Comparison of ENCODE assay signal across 7 mouse cellular contexts in genomic region chr3:90432811-90433219, GRCm38 (mm10). TPM values are rescaled to one million over a fixed set of nuclear protein-coding genes. Genes with fewer than 3 reads are reported as not detected.
DNase-seq lines count a peak whose midpoint lies in the region; ATAC-seq lines count a peak whose summit lies in the region.

No protein-coding gene starts in this region.

- peaks cover 41% of the 10 kb centered on the region for H3K4me1 ChIP-seq in kidney, embryonic 16.5 days (ENCODE audit: insufficient read depth, low read length)
- peaks cover 58% of the 10 kb centered on the region for H3K4me1 ChIP-seq in liver, embryonic 15.5 days (replicated peaks)
- peaks cover 47% of the 10 kb centered on the region for H3K4me1 ChIP-seq in neural tube, embryonic 13.5 days (replicated peaks)

- 2% methylated on average over 12 of the region's 12 CpGs for WGBS in kidney, embryonic 16.5 days
- WGBS in liver, embryonic 15.5 days (ENCODE audit: insufficient replicate concordance), result 1% methylated on average over 12 of the region's 12 CpGs
- WGBS in neural tube, embryonic 13.5 days, result 1% methylated on average over 12 of the region's 12 CpGs

- peak overlapping the region; percentile 97 for H3K4me2 ChIP-seq in kidney, embryonic 16.5 days (replicated peaks; ENCODE audit: low read depth, low read length)
- H3K4me2 ChIP-seq in liver, embryonic 15.5 days, result peak overlapping the region; percentile 95
- peak overlapping the region; percentile 99 for H3K4me2 ChIP-seq in neural tube, embryonic 13.5 days

- peak overlapping the region; percentile 93 for H3K9ac ChIP-seq in kidney, embryonic 16.5 days (replicated peaks; ENCODE audit: low read length)
- H3K9ac ChIP-seq in liver, embryonic 15.5 days, result peak overlapping the region; percentile 93
- H3K9ac ChIP-seq in neural tube, embryonic 13.5 days, result peak overlapping the region; percentile 80

- peak; percentile 48 to 50 for DNase-seq in urinary bladder, postnatal 36 days (ENCODE audit: low spot score in 2 of 2)
- DNase-seq in urinary bladder, adult 2 months (ENCODE audit: low spot score), result no peak
- peak; percentile 78 for DNase-seq in cerebellum, adult 9-11 months
- DNase-seq in frontal cortex, postnatal 36 days (ENCODE audit: low spot score in 2 of 2), result peak; percentile 49 to 70

- ATAC-seq in kidney, embryonic 16.5 days (ENCODE audit: low FRiP score, low TSS enrichment), result peak; percentile 32
- peak; percentile 25 for ATAC-seq in liver, embryonic 15.5 days (ENCODE audit: insufficient read depth)
- ATAC-seq in neural tube, embryonic 13.5 days (ENCODE audit: low read depth), result peak; percentile 60

- H3K36me3 ChIP-seq in kidney, embryonic 16.5 days (ENCODE audit: insufficient read depth, low read length), result no peaks in the 10 kb centered on the region
- H3K36me3 ChIP-seq in liver, embryonic 15.5 days (replicated peaks), result no peaks in the 10 kb centered on the region
- 0 out of 2 replicates have a peak, but pooled peaks cover 6% of the 10 kb centered on the region for H3K36me3 ChIP-seq in neural tube, embryonic 13.5 days

- peak overlapping the region; percentile 86 for H3K4me3 ChIP-seq in kidney, embryonic 16.5 days (ENCODE audit: low read length)
- peak overlapping the region; percentile 85 for H3K4me3 ChIP-seq in liver, embryonic 15.5 days (replicated peaks)
- H3K4me3 ChIP-seq in neural tube, embryonic 13.5 days, result peak overlapping the region; percentile 56

- H3K27ac ChIP-seq in kidney, embryonic 16.5 days (ENCODE audit: low read length), result peak overlapping the region; percentile 99
- peak overlapping the region; percentile 97 for H3K27ac ChIP-seq in liver, embryonic 15.5 days (replicated peaks)
- peak overlapping the region; percentile 96 for H3K27ac ChIP-seq in neural tube, embryonic 13.5 days (replicated peaks)

- no peaks in the 10 kb centered on the region for H3K27me3 ChIP-seq in kidney, embryonic 16.5 days (ENCODE audit: insufficient read depth, low read length)
- H3K27me3 ChIP-seq in liver, embryonic 15.5 days, result no peaks in the 10 kb centered on the region
- no peaks in the 10 kb centered on the region for H3K27me3 ChIP-seq in neural tube, embryonic 13.5 days

- no peaks in the 10 kb centered on the region for H3K9me3 ChIP-seq in kidney, embryonic 16.5 days (ENCODE audit: low read length)
- no peaks in the 10 kb centered on the region for H3K9me3 ChIP-seq in liver, embryonic 15.5 days (replicated peaks)
- no peaks in the 10 kb centered on the region for H3K9me3 ChIP-seq in neural tube, embryonic 13.5 days

RNA-seq across cellular contexts. Expression of gene Ints3, which starts 0.6 kb away (rescaled TPM):
- 24.8 and 26.4 TPM in 2 replicates for polyA plus RNA-seq in urinary bladder, adult 2 months (2012; rRNA removed)
- polyA plus RNA-seq in kidney, embryonic 16.5 days (2015; fragmentation: Nextera tagmentation; extraction: Ambion mirVana), result 32.7 and 33.3 TPM in 2 replicates
- polyA plus RNA-seq in liver, embryonic 15.5 days (2015; fragmentation: Nextera tagmentation; extraction: Ambion mirVana), result 9.2 and 9.9 TPM in 2 replicates
- polyA plus RNA-seq in neural tube, embryonic 13.5 days (2015; fragmentation: Nextera tagmentation; extraction: Ambion mirVana), result 29.3 and 30.8 TPM in 2 replicates

RNA-seq across cellular contexts. Expression of gene Npr1, which starts 32.9 kb away (rescaled TPM):
- 25.3 and 26.4 TPM in 2 replicates for polyA plus RNA-seq in urinary bladder, adult 2 months (2012; rRNA removed)
- polyA plus RNA-seq in kidney, embryonic 16.5 days (2015; fragmentation: Nextera tagmentation; extraction: Ambion mirVana), result 20.0 and 20.5 TPM in 2 replicates
- polyA plus RNA-seq in liver, embryonic 15.5 days (2015; fragmentation: Nextera tagmentation; extraction: Ambion mirVana), result 3.7 and 4.8 TPM in 2 replicates
- 3.7 and 3.9 TPM in 2 replicates for polyA plus RNA-seq in neural tube, embryonic 13.5 days (2015; fragmentation: Nextera tagmentation; extraction: Ambion mirVana)

RNA-seq across cellular contexts. Expression of gene Slc27a3, which starts 43.1 kb away (rescaled TPM):
- polyA plus RNA-seq in urinary bladder, adult 2 months (2012; rRNA removed), result 9.2 and 11.0 TPM in 2 replicates
- polyA plus RNA-seq in kidney, embryonic 16.5 days (2015; fragmentation: Nextera tagmentation; extraction: Ambion mirVana), result 15.7 and 18.3 TPM in 2 replicates
- polyA plus RNA-seq in liver, embryonic 15.5 days (2015; fragmentation: Nextera tagmentation; extraction: Ambion mirVana), result 1.5 and 1.7 TPM in 2 replicates
- 22.9 and 24.1 TPM in 2 replicates for polyA plus RNA-seq in neural tube, embryonic 13.5 days (2015; fragmentation: Nextera tagmentation; extraction: Ambion mirVana)

RNA-seq across cellular contexts. Expression of gene Ilf2, which starts 43.1 kb away (rescaled TPM):
- polyA plus RNA-seq in urinary bladder, adult 2 months (2012; rRNA removed), result 44.4 and 48.2 TPM in 2 replicates
- polyA plus RNA-seq in kidney, embryonic 16.5 days (2015; fragmentation: Nextera tagmentation; extraction: Ambion mirVana), result 219 and 223 TPM in 2 replicates
- polyA plus RNA-seq in liver, embryonic 15.5 days (2015; fragmentation: Nextera tagmentation; extraction: Ambion mirVana), result 48.2 and 50.8 TPM in 2 replicates
- polyA plus RNA-seq in neural tube, embryonic 13.5 days (2015; fragmentation: Nextera tagmentation; extraction: Ambion mirVana), result 280 and 290 TPM in 2 replicates

RNA-seq across cellular contexts. Expression of gene Snapin, which starts 58.0 kb away (rescaled TPM):
- polyA plus RNA-seq in urinary bladder, adult 2 months (2012; rRNA removed), result 88.2 and 107 TPM in 2 replicates
- 73.9 and 80.1 TPM in 2 replicates for polyA plus RNA-seq in kidney, embryonic 16.5 days (2015; fragmentation: Nextera tagmentation; extraction: Ambion mirVana)
- polyA plus RNA-seq in liver, embryonic 15.5 days (2015; fragmentation: Nextera tagmentation; extraction: Ambion mirVana), result 16.2 and 17.8 TPM in 2 replicates
- 98.2 and 103 TPM in 2 replicates for polyA plus RNA-seq in neural tube, embryonic 13.5 days (2015; fragmentation: Nextera tagmentation; extraction: Ambion mirVana)
